Mouse (Mus musculus): ENCODE data around the gene Tns1.

GRCm38 (mm10) chr1:73986268-73987045 is 137.8 kb downstream of the Tns1 start:
- peak; percentile 69 for TF ChIP-seq CTCF (conservative IDR thresholded peaks at IDR 0.05; ENCODE audit: low read length)
- TF ChIP-seq NANOG (IDR thresholded peaks at IDR 0.05; ENCODE audit: borderline replicate concordance, low read length): no peak

Data from E14TG2a.4 (cell line).